Mouse (Mus musculus) R1 (cell line): ENCODE measurements at regions not wholly inside any gene's neighbourhood (a gene's known extent, or its start where the extent isn't known, plus 50 kb on each side); places are given as distances from the start of the nearest gene placed in this dataset.
A peak's percentile ranks its signal among the peaks of the same experiment; 100 is the strongest.

Experiments
- DNase-seq: peaks from one replicate; pipeline ENCODE4 v3.0.0-alpha.2; 2018; ENCODE audit warnings: low read depth, low spot score

GRCm38 (mm10) chr2:134126988-134127387 lies 427.2 kb downstream of the Hao1 start:
- DNase-seq: no peak

GRCm38 (mm10) chr2:134107286-134107685 lies 446.9 kb downstream of the Hao1 start:
- DNase-seq: peak; percentile 35

GRCm38 (mm10) chr2:134088374-134088773 lies 465.8 kb downstream of the Hao1 start:
- DNase-seq: peak; percentile 38

- DNase-seq: no peak
These were observed 474.0 kb downstream of the Hao1 start for GRCm38 (mm10) chr2:134080148-134080547.

GRCm38 (mm10) chr2:134077953-134078352 lies 476.2 kb downstream of the Hao1 start:
- no peak for DNase-seq

GRCm38 (mm10) chr2:134067910-134068335 lies 486.2 kb downstream of the Hao1 start:
- no peak for DNase-seq

- DNase-seq: no peak
These were observed 486.8 kb downstream of the Hao1 start for GRCm38 (mm10) chr2:134067404-134067803.

GRCm38 (mm10) chr2:134059916-134060618 lies 494.1 kb downstream of the Hao1 start:
- no peak for DNase-seq

GRCm38 (mm10) chr2:134036359-134036874 lies 484.5 kb downstream of the Bmp2 start:
- DNase-seq: no peak

- peak; percentile 12 for DNase-seq
These were observed 477.9 kb downstream of the Bmp2 start for GRCm38 (mm10) chr2:134029631-134030414.

GRCm38 (mm10) chr2:134029153-134029552 lies 477.2 kb downstream of the Bmp2 start:
- DNase-seq: no peak

- peak; percentile 9 for DNase-seq
These were observed 465.1 kb downstream of the Bmp2 start for GRCm38 (mm10) chr2:134017109-134017508.

- DNase-seq: no peak
These were observed 451.2 kb downstream of the Bmp2 start for GRCm38 (mm10) chr2:134003146-134003545.

GRCm38 (mm10) chr2:133994742-133995141 lies 442.8 kb downstream of the Bmp2 start:
- no peak for DNase-seq

GRCm38 (mm10) chr2:133994337-133994736 lies 442.4 kb downstream of the Bmp2 start:
- no peak for DNase-seq

- no peak for DNase-seq
These were observed 435.7 kb downstream of the Bmp2 start for GRCm38 (mm10) chr2:133987671-133988070.
